Mouse (Mus musculus) adrenal gland, adult 2 months (tissue): ENCODE data around the gene Gm17402. TPM values are rescaled to one million over a fixed set of nuclear protein-coding genes. Genes with fewer than 3 reads are reported as not detected.

ENCODE experiments used
- polyA plus RNA-seq: library from polyadenylated mRNA; depleted of rRNA; stranded (reverse); fragments of >200 nt; gene quantifications from 2 replicates; pipeline ENCODE4 v1.2.3, GENCODE M21; 2012; rRNA removed
- total RNA-seq, 2 experiments: library from RNA; stranded (reverse); gene quantifications; 2 replicates each; pipeline ENCODE4 v1.2.3; 2021

Gene Gm17402
- total and polyA plus RNA-seq, 3 experiments, result not detected

Other genes with a start within 250 kb of the Gm17402 start
- gene Mlf1, start 1.1 kb downstream of the Gm17402 start, total RNA-seq, result 1 to 10 TPM; 2.5 to 4.0 TPM
- gene Mlf1, start 1.1 kb downstream of the Gm17402 start, polyA plus RNA-seq, result 0.38 and 0.71 TPM in 2 replicates
- gene Gfm1, start 54.9 kb upstream of the Gm17402 start, total RNA-seq, result 100 to 1,000 TPM; 103 to 117 TPM
- gene Gfm1, start 54.9 kb upstream of the Gm17402 start, polyA plus RNA-seq, result 22.6 and 25.9 TPM in 2 replicates
- 10 to 100 TPM in 1 of 2 experiments, 1 to 10 TPM in 1; 7.3 to 16.3 TPM for gene Lxn, start 88.8 kb upstream of the Gm17402 start, total RNA-seq
- 52.1 and 66.8 TPM in 2 replicates for gene Lxn, start 88.8 kb upstream of the Gm17402 start, polyA plus RNA-seq
- gene Rarres1, start 140.4 kb upstream of the Gm17402 start, total RNA-seq, result under 1 TPM; 0.20 to 0.93 TPM
- gene Rarres1, start 140.4 kb upstream of the Gm17402 start, polyA plus RNA-seq, result 2.1 and 5.4 TPM in 2 replicates
- gene Mfsd1, start 207.6 kb upstream of the Gm17402 start, total RNA-seq, result 10 to 100 TPM; 52.3 to 62.6 TPM
- gene Mfsd1, start 207.6 kb upstream of the Gm17402 start, polyA plus RNA-seq, result 67.8 and 70.8 TPM in 2 replicates